Mouse (Mus musculus) thymus, adult 18-20 months (tissue): ENCODE data around the gene Ccdc115.
"Not testable (repeated sequence)": the region's sequence is repeated elsewhere in the genome, so short reads cannot be mapped to it uniquely, and the experiment has no call there.

Experiments
- DNase-seq, 2 experiments: peaks; one replicate each; pipeline ENCODE4 v3.0.0; 2022; ENCODE audit warnings: mixed read lengths in 2 of 2

Ccdc115 gene

DNA sequence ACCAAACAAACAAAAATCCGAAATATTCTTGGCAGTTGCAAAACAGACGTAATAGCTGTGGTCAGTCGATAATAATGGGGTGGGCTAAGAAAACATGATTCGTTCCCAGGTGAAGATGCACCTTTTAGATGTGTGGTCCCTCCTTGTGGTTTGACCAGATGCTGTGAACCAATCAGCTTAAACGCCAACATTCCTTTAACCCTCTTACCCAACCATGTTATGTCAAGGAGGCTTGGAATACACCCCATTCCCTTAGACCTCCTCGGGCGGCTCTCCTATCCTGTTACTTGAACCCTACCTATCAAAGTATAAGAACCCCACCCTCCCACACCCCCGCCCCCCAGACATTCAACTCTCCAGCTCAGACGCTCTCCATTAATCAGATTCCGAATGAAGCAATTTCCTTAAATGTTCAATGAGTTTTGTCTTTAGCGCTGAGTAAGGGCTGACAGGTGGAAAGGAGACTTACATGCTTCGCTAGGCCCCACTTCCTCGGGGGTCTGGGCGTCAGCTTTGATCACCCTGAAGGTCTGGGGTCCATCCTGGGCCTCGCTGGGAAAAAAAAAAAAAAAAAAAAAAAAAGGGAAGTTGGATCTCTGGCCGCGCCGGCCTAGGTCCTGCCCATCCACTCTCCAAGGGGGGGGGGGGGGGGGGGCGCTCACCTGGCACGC, 956 bp downstream of the Ccdc115 start:
- no peak for DNase-seq

GRCm38 (mm10) chr1:34437366-34437765, 2.1 kb downstream of the Ccdc115 start:
- DNase-seq = not testable (repeated sequence)

- DNase-seq = no peak
Measured at GRCm38 (mm10) chr1:34436374-34436773, 3.1 kb downstream of the Ccdc115 start.

GRCm38 (mm10) chr1:34435371-34436120, 3.9 kb downstream of the Ccdc115 start:
- no peak for DNase-seq

DNA sequence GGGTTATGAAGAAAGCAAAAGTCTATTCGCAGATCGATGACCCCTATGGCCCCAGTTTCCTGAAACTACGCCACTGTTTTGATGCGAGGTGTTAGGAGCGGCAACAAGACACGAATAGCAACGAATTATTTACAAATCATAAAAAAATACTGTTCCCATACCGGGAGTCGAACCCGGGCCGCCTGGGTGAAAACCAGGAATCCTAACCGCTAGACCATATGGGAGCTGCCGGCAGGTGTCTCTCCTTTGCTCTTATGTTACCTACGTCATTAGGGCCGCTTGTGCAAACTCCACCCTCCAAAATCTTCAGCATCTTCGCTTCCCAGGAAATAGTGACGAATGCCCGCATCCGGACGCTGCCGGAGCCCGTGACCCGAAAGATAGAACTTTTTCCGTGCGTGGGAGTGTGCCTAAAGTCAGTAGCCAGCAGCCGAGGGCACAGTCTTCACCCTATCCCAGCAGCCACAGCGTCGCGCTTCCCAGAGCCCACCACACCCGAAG, 4.8 kb downstream of the Ccdc115 start:
- peak; percentile 76 to 84 for DNase-seq

DNA sequence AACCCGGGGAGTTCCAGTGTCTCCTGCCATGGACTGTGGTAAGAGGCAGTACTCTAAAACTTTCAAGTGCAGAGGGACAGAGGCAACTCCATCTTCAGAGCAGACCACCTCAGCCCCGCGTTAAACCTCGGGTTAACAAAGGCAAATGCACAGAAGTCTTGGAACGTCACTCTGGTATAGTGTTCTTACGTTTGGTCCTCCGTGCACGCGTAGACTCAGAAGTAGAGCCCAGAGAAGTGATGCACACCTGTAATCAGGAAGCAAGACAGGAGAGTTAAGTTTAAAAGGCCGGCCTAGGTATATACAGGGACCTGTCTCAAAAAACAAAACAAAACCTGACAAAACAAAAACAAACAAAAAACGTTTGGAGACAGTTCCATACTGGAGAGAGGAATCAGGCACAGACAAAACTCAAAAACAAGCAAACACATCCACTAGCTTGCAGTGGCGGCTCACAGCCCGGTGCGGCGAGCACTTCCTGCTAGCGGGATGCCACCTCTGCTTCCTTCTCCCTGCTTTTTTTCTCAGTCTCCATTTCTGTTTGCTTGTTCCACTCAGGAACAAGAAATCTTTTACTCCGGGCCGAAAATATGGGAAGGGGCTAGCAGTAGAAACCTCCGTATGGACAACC, 5.5 kb downstream of the Ccdc115 start:
- DNase-seq = peak; percentile 24 to 36

GRCm38 (mm10) chr1:34432776-34433481, 6.5 kb downstream of the Ccdc115 start:
- DNase-seq = peak; percentile 17 to 31

DNA sequence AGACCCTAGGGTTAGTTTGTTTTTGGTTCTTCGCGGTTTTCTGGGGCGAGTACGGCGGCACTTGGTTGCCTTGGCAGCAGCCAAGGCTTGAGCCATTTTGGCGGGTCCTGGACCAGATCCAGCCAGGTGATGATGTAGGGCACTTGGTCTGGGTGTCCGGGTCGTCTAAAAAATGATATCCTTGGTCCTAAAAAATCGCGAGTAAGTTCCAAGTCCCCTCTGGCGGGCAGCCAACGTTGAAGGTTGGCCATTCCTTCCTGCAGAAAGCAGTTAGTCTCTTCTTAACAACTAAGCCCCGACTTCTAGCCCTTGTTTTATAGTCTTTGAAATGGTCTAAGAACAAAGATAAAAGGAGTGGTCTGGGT, 7.1 kb downstream of the Ccdc115 start:
- no peak for DNase-seq

DNA sequence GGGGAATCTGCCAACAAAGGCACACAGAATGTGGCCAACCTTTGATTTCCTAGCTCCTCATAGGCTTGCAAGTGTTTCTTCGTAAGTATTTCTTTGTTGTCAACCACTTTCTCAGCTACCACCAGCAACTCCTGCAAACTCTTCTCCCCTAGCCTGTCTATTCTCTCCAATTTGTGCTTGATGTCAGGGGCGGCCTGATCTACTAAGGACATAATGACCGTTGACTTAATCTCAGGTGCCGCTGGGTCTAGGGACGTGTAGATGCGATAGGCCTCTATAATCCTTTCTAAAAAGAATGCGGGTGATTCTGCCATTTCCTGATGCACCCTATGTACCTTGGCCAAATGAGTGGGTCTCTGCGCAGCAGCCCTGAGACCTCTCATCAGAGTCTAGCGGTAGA, 8.0 kb downstream of the Ccdc115 start:
- no peak for DNase-seq

DNA sequence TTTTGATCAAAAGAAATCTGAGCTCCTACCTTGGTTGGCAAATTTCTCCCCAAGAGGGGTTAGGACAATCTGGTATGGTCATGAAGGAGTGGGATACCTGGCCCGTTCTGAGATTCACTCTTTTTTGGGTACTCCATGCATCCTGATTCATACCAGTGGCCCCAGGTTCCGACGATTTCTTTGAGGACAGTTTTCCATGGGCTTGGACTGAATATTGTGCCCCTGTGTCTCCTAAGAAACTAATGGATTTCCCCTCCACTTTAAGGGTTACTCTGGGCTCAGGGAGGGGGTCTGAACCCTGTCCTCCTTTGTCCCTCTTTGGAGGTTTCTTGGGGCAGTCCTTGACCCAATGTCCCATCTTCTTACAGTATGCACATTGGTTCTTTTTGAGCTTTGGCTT, 8.5 kb downstream of the Ccdc115 start:
- no peak for DNase-seq

DNA sequence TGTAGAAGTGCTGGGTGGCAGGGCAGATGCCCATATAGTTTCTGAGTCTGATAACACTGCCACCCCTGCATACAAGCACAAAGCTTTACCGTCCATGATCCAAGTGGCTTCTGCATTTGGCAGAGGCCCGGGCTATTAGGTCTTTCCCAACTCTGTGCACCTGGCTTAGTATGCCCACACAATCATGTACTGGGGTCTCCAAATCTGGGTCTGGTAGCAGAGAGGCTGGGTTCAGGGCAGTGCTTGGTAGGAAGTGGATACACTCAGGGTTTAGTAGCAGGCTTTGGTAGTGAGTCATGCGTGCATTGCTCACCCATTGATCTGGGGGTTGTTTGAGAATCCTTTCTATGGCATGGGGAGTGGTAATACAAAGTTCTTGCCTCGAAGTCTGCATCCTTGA, 10.2 kb downstream of the Ccdc115 start:
- no peak for DNase-seq

GRCm38 (mm10) chr1:34428466-34428865, 11.0 kb downstream of the Ccdc115 start:
- DNase-seq = no peak

DNA sequence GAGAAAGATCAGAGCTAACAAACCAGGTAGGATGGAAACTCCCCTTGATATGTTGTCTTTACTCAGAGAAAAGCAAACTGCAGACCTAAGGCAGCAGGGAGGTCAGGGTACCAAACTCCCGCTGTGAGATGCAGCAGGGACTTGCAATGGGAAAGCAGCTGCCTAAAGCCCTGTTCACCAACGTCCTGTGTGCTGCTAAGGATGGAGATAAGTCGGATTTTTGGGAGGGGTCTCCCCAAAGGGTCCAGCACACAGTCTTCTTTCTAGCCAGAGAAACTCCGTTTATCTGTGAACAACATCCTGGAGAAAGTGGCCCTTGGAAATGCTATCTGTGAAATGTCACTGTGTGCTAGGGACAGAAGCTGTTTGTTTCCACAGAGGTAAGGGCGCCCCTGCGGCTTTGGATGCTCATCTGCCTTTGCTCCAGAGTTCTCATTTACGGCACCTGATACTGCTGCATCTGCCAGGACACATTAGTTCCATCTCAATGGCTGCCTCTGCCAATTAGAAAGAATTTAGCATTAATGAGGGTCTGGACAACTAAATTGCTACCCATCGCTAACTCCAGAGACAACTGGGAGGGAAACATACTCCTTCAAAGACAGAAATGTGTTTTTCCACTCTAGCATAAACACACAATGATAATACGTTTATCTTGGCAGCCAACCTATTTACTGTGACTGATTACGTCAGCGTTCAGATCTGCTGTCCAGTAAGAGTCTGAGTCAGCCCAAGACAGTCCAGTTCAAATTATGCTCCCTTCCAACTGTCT, 40.1 kb downstream of the Ccdc115 start:
- no peak for DNase-seq

DNA sequence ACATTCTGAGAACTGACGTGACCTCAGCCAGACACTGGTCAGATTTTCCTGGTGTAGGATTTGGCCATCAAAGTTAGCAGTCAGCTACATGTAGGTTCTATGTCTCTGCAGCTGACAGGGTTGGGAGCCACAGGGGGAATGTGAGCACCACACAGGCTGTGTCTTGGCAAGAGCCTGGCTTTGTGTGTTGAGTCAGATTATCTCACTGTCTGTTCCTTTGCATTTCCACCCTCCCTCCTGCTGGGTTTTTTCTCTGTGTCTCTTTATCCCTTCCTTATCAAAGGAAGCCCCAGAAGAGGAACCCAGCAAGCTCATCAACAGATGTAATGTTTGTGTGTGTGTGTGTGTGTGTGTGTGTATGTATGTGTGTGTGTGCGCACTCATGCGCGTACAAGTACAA, 43.2 kb downstream of the Ccdc115 start:
- DNase-seq = no peak

- DNase-seq = no peak
Measured at GRCm38 (mm10) chr1:34389234-34389891, 50.1 kb downstream of the Ccdc115 start.

- no peak for DNase-seq
Measured at GRCm38 (mm10) chr1:34388849-34389233, 50.6 kb downstream of the Ccdc115 start.

- no peak for DNase-seq
Measured at GRCm38 (mm10) chr1:34387346-34388327, 51.8 kb downstream of the Ccdc115 start.
